Mouse (Mus musculus): ENCODE results near the gene Maml2.

Maml2 gene

GRCm38 (mm10) chr9:13309807-13310206, 12.1 kb downstream of the Maml2 start:
- no peak for DNase-seq (ENCODE audit: low read depth, low spot score)

DNA sequence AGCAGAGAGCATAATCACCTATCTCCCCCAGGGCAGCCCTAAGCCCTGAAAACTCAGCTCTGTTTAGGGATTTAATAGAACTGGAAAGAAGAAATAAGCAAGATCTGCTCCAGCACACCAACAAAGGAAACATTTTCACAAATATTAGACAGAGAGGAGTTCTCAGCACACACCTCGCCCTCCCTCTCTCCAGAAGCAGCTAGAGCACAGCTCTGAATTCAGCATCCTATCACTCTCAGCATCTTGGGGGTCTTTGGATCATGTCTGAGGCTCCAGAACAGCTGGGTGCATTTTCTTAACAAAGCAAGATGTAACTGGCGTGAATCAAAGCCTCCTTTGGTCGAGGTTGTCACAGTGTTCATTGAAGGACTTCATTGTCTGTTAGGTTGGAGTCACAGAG, 12.5 kb downstream of the Maml2 start:
- DNase-seq (ENCODE audit: low read depth, low spot score): no peak

- DNase-seq (ENCODE audit: low read depth, low spot score): no peak
Measured at GRCm38 (mm10) chr9:13311094-13311493, 13.3 kb downstream of the Maml2 start.

- no peak for DNase-seq (ENCODE audit: low read depth, low spot score)
Measured at GRCm38 (mm10) chr9:13313923-13314322, 16.2 kb downstream of the Maml2 start.

DNA sequence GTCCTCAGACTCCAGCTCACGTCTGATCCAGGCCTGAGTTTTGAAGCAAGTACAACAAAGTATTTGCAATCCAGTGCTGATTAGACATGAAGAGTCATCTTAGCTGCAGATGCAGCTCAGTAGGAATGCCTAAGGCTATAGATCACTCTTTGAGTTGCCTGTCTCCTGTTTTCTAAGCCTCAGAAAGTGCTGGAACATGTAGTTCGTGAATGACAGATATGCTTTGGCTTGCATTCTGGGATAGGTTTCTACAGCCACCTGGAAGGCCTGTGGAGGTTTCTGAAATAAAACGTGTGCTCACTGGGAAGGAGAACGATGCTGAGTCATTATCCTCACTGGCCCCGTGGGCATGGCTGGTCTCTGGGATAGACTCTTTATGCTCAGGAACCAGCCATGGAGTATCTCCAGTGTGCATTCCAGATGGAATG, 16.8 kb downstream of the Maml2 start:
- DNase-seq (ENCODE audit: low read depth, low spot score): no peak

GRCm38 (mm10) chr9:13315393-13315792, 17.6 kb downstream of the Maml2 start:
- DNase-seq (ENCODE audit: low read depth, low spot score): no peak

- no peak for DNase-seq (ENCODE audit: low read depth, low spot score)
Measured at GRCm38 (mm10) chr9:13319566-13319965, 21.8 kb downstream of the Maml2 start.

GRCm38 (mm10) chr9:13320800-13321364, 23.1 kb downstream of the Maml2 start:
- DNase-seq (ENCODE audit: low read depth, low spot score): no peak

GRCm38 (mm10) chr9:13323074-13323473, 25.3 kb downstream of the Maml2 start:
- DNase-seq (ENCODE audit: low read depth, low spot score): no peak

DNA sequence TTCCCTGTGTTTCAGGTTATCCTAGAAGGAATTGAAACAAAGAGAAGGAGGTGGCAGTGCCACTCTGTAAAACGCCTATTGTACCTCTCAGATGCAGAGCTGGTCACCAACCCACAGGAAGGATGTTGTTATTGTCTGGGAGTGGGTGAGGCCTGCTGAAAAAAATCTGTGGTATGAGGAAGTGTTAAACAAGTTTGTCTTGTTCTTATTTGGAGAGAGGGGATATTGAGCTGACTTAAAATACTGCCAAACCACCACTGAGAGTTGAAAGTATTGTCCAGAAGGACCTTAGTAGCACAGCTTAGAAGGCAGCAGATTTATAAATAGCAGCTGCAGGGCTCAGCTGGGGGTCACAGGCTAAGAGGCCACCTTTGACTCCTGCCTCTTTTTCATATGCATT, 25.9 kb downstream of the Maml2 start:
- no peak for DNase-seq (ENCODE audit: low read depth, low spot score)

DNA sequence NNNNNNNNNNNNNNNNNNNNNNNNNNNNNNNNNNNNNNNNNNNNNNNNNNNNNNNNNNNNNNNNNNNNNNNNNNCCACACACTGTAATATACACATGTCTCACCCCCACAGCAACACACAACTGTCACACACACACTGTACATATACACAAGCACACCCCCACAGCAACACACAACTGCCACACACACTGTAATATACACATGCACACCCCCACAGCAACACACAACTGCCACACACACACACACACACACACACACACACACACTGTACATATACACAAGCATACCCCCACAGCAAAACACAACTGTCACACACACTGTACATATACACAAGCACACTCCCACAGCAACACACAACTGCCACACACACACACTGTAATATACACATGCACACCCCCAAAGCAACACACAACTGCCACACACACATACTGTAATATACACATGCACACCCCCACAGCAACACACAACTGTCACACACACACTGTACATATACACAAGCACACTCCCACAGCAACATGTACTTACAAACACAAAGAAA, 116.5 kb downstream of the Maml2 start:
- no peak for DNase-seq (ENCODE audit: low read depth, low spot score)

DNA sequence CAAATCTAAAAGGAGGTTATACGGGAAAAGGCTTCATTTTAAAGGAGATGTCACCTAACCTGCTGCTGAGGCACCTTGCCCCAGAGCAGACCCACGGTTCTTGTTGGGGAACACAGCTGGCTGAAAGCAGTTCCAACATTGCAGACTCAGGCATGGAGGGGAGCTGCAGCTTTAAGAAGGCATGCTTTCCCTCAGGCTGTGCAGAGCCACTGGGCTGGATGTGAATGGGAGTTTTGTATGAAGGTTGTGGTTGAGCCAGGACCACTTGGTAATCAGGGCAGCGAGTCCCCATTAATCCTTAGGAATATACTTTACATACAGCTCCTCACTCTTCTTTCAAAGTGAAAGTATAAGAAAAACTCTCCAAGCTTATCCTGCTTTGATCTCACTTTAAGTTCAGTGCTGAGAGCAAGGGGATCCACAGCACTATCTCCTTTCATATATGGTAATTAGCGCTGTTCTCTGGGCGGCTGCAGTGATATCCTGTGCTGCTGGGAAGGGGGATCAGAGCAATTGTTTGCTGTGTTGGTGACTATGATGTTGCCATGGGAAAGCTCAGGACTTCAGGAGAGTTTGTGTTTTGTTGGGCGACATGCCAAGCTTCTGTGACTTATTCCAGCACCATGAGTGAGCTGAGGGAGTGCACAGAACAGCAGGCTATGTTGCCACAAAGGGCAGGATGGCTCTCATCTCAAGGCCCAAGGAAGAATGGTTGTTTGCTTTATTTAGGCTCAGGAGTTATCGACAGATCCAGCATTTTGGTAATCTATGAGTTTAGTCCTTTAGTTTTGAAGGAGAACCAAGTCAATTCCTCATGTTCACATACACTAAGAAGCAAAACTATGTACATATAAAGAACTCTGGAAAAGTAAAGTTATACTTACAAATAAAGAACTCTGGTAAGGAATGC, 127.5 kb downstream of the Maml2 start:
- peak; percentile 86 for DNase-seq (ENCODE audit: low read depth, low spot score)

GRCm38 (mm10) chr9:13429477-13430125, 131.8 kb downstream of the Maml2 start:
- no peak for DNase-seq (ENCODE audit: low read depth, low spot score)

- peak; percentile 12 for DNase-seq (ENCODE audit: low read depth, low spot score)
Measured at GRCm38 (mm10) chr9:13430302-13430701, 132.5 kb downstream of the Maml2 start.

- no peak for DNase-seq (ENCODE audit: low read depth, low spot score)
Measured at GRCm38 (mm10) chr9:13430744-13431143, 133.0 kb downstream of the Maml2 start.

DNA sequence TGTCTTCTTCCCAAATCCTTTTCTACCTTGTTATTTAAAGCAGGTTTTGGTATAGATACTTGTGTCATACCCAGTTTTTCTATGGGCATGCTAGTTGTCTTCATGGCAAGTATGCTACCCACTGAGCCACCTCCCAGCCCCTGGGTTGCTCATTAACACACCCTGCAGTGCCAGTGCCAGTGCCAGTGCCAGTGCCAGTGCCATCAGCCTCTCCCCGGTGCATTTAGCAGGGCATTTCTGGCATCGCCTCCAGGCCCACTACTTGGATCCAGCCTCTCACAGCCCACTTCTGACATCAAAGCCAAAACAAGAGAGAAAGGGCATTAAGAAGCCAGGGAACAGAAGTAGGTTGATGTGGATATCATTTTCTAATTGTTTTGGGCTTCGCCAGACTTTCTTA, 133.9 kb downstream of the Maml2 start:
- no peak for DNase-seq (ENCODE audit: low read depth, low spot score)

DNA sequence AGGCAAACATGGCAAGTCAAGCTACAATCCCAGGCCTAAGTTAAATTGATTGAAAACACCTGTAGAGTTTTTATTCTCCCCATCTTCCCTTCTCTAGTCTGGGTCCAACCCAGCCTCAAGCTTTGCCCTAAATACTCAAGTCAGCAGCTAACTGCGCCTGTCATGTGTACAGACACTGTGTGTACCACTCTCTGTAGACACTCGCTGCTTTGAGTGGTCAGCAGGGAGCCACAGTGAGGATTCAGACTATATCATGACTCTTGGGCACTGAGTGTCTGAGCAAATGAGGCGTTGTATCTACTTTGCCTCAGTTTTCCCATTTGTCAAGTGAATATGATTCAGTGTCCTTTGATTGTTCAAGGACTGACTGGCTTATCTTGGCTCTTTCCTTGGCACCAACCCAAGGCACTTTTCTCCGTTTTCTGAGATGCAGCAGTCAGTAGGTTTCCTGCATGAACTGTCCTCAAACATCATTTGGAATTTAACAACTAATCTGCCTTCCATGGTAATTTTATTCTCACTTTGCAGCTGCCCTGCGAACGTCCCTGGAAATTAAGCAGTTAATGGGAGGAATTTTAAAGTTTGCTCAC, 135.8 kb downstream of the Maml2 start:
- DNase-seq (ENCODE audit: low read depth, low spot score): no peak

DNA sequence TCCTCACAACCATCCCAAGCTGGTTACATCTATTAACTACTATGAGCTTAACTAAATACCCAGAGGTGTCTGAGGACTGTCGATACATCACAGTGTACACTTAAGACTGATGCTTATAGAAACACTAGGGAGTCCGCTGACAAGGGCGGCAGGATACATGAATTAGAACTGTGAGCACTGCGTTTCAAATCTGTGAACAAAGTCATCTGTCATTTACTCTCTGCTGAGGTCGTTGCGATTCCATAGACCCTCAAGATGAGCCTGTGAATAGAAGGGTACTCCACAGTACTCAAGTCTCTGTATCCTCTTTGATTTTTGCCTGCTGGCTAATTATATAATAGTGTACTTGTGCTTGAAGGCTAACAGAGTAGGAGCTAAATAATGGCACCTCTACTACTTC, 143.2 kb downstream of the Maml2 start:
- DNase-seq (ENCODE audit: low read depth, low spot score): no peak

DNA sequence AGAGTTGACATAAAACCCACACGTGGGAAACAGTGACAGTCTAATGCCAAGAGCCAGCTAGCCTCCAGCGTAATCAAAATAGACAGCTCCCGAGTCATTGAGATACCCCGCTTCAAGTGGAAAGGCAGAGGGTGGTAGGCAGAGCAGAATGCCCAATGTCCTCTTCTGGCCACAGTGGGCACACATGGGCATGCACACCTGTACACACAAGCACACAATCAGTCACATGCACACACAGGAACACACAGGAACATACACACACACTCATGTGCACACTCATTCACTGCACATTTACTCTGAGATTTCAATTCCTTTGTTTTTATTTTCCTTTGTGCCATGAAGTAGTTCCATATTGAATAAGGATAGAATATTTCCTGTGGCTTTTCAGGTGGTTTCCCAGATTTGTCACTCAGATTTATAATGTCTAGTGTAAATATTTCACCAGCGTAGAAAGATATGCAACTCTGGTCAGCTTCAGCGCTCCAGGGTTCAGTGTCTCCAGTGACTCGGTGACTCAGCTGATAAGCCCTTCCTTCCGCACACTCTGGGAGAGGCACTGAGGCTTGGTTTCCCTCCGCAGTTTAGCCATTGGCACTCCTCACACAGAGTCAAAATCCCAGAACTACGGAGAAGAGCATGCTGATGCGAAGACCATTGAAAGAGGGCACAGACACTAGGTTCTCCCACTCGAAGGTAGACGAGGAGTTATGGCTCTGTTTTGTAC, 144.4 kb downstream of the Maml2 start:
- no peak for DNase-seq (ENCODE audit: low read depth, low spot score)

DNA sequence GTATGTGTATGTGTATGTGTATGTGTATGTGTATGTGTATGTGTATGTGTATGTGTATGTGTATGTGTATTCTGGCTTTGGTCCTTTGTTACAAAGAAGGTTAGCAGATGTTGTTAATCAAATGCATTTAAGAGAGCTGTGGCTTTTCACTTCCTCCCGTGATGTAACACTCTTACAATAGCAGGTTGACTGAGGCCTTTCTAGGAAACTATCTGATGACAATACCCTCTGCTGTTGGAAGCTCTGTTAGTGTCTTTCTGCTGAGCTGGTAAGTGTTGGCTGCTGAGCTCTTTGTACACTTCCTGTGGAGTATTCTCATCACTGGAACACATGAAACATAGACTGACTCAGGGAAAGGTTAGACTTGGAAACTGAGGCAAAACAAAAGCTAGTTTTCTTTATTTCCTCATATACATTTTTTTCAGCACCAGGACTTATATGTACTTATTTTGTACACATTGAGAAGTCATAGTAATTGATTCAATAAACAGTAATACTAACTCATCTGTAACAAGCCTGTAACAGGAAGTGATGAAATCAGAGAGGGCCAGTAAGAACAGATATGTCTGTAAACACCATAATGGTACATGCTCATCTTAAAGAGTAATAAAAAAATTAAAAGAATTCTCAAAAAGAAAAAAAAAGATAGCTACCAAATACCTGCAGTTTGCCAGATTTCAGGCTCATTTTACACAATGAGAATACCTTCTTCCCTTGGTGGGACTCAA, 145.9 kb downstream of the Maml2 start:
- DNase-seq (ENCODE audit: low read depth, low spot score): no peak

DNA sequence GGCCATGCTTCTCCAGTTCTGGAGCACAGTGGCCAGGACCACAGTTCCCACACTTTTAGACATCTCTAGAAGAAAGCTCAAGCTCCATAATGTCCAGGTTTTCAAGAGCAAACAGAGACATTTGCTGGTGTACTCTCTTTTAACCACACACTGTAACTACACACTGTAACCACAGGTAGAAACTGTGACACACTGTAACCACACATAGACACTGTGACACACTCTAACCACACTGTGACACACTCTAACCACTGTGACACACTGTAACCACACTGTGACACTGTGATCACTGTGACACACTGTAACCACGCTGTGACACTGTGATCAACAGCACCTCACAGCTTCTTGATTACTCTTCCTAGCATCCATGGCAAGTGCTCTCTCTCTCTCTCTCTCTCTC, 148.5 kb downstream of the Maml2 start:
- no peak for DNase-seq (ENCODE audit: low read depth, low spot score)
